Mouse (Mus musculus): ENCODE data around the gene Fam47c. TPM values are rescaled to one million over a fixed set of nuclear protein-coding genes. Genes with fewer than 3 reads are reported as not detected.

Fam47c gene
- total RNA-seq (2014; rRNA removed): not detected in 2 replicates
- not detected in 2 replicates for polyA plus RNA-seq (2015; fragmentation: Nextera tagmentation; extraction: Ambion mirVana)

GRCm38 (mm10) chrX:78737463-78737862 lies at the start of gene Fam47c:
TSS of gene Fam47c (plus strand) at chrX:78737763.
- no peak within 1 kb of the TSS for H3K27ac ChIP-seq (ENCODE audit: low read depth, low read length)
- H3K9ac ChIP-seq: no peak within 1 kb of the TSS
- no peaks in the 10 kb centered on the region for H3K36me3 ChIP-seq (ENCODE audit: insufficient read depth)
- no peak for ATAC-seq
- no peak within 1 kb of the TSS for H3K4me2 ChIP-seq (ENCODE audit: low read depth)
- H3K9me3 ChIP-seq (ENCODE audit: low read length): no peaks in the 10 kb centered on the region
- H3K4me1 ChIP-seq (ENCODE audit: insufficient read depth): no peaks in the 10 kb centered on the region
- 84% methylated on average over 3 of the region's 3 CpGs for WGBS
- TF ChIP-seq CTCF (IDR thresholded peaks at IDR 0.05; ENCODE audit: low read depth): no peak
- H3K4me3 ChIP-seq (ENCODE audit: low read depth, low read length): no peak within 1 kb of the TSS
- H3K27me3 ChIP-seq (ENCODE audit: insufficient read depth, low read length): no peaks in the 10 kb centered on the region
- DNase-seq: no peak

- TF ChIP-seq CTCF (IDR thresholded peaks at IDR 0.05; ENCODE audit: low read depth): no peak
- 61% methylated on average over 2 of the region's 2 CpGs for WGBS
- no peaks in the 10 kb centered on the region for H3K27me3 ChIP-seq (ENCODE audit: insufficient read depth, low read length)
- H3K27ac ChIP-seq (ENCODE audit: low read depth, low read length): no peak overlapping the region
- ATAC-seq: peak; percentile 61; the same call in 1 of the 2 replicates
- no peaks in the 10 kb centered on the region for H3K4me1 ChIP-seq (ENCODE audit: insufficient read depth)
- no peak overlapping the region for H3K9ac ChIP-seq
- H3K4me2 ChIP-seq (ENCODE audit: low read depth): no peak overlapping the region
- DNase-seq: peak; percentile 11
- no peak overlapping the region for H3K4me3 ChIP-seq (ENCODE audit: low read depth, low read length)
- no peaks in the 10 kb centered on the region for H3K9me3 ChIP-seq (ENCODE audit: low read length)
- H3K36me3 ChIP-seq (ENCODE audit: insufficient read depth): no peaks in the 10 kb centered on the region
Measured at GRCm38 (mm10) chrX:78769408-78769807, 31.8 kb downstream of the Fam47c start.

GRCm38 (mm10) chrX:78777078-78777477 lies 39.5 kb downstream of the Fam47c start:
- DNase-seq: no peak
- H3K27ac ChIP-seq (ENCODE audit: low read depth, low read length): no peak overlapping the region
- ATAC-seq: peak; percentile 36
- no peak overlapping the region for H3K9ac ChIP-seq
- H3K36me3 ChIP-seq (ENCODE audit: insufficient read depth): no peaks in the 10 kb centered on the region
- H3K4me3 ChIP-seq (ENCODE audit: low read depth, low read length): no peak overlapping the region
- H3K4me2 ChIP-seq (ENCODE audit: low read depth): no peak overlapping the region
- TF ChIP-seq CTCF (IDR thresholded peaks at IDR 0.05; ENCODE audit: low read depth): no peak
- H3K4me1 ChIP-seq (ENCODE audit: insufficient read depth): no peaks in the 10 kb centered on the region
- H3K9me3 ChIP-seq (ENCODE audit: low read length): no peaks in the 10 kb centered on the region
- no peaks in the 10 kb centered on the region for H3K27me3 ChIP-seq (ENCODE audit: insufficient read depth, low read length)
- WGBS: 71% methylated on average over 2 of the region's 2 CpGs

Other genes starting within 250 kb of the Fam47c start
- gene Prrg1, start 153.9 kb upstream of the Fam47c start, total RNA-seq (2014; rRNA removed): 7.5 and 8.2 TPM in 2 replicates
- gene Prrg1, start 153.9 kb upstream of the Fam47c start, polyA plus RNA-seq (2015; fragmentation: Nextera tagmentation; extraction: Ambion mirVana): 2.2 and 3.0 TPM in 2 replicates